Mouse (Mus musculus): ENCODE results near the gene Fpr2.

DNA sequence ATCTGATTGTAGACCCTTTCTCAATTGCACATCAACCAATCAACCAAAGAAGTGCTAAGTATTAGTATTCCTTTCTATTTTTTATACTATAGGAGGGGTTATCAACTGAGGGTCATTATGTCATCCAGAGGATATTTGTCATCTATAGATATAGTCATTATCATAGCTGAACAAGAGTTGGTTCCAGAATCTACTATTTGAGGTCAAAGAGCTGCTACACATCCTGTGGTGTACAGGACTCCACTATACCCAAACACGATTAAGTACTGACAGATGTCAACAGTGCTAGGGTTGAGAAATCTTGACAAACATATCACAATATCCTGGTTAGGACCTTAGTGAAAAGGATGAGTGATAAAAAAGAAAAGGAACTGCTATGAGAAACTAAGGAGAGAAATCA is 29.8 kb downstream of the Fpr2 start:
- no peak for TF ChIP-seq TAL1 (IDR thresholded peaks at IDR 0.05; ENCODE audit: low read length)
- TF ChIP-seq GATA1 (IDR thresholded peaks at IDR 0.05; ENCODE audit: low read length) = no peak
